Mouse (Mus musculus): ENCODE data around the gene Srp54c.
"Not testable (repeated sequence)": the region's sequence is repeated elsewhere in the genome, so short reads cannot be mapped to it uniquely, and the experiment has no call there.

GRCm38 (mm10) chr12:55199799-55200198 is 30.2 kb upstream of the Srp54c start:
- not testable (repeated sequence) for TF ChIP-seq CTCF, POLR2A (IDR thresholded peaks at IDR 0.05; ENCODE audit: insufficient read depth, low read depth, low read length)

All from olfactory bulb, adult 2 months (tissue).